Mouse (Mus musculus) stomach, embryonic 16.5 days (tissue): ENCODE measurements around the gene Baz2b. TPM values are rescaled to one million over a fixed set of nuclear protein-coding genes. Genes with fewer than 3 reads are reported as not detected.

Experiments used
- ATAC-seq: fragments of 200-750 bp; cut with Nextera tagmentation; 2 replicates; pipeline ENCODE4 v1.8.0; 2017; ENCODE audit warnings: moderate number of reproducible peaks, moderate TSS enrichment; ENCODE audit not compliant: insufficient read depth, low FRiP score
- H3K27ac ChIP-seq: fragments of 300-500 bp; sonication (generic); 2 replicates; pipeline ENCODE4 v1.5.1; 2014; ENCODE audit warnings: low read length
- H3K27me3 ChIP-seq: fragments of 300-500 bp; sonication (generic); 2 replicates; pipeline ENCODE4 v1.6.1; 2014; ENCODE audit warnings: low read length, control low read depth, mixed read lengths; ENCODE audit not compliant: control insufficient read depth, insufficient read depth
- H3K36me3 ChIP-seq: fragments of 300-500 bp; sonication (generic); 2 replicates; pipeline ENCODE4 v1.6.1; 2014; ENCODE audit warnings: low read length; ENCODE audit not compliant: control insufficient read depth, insufficient read depth
- H3K4me1 ChIP-seq: fragments of 300-500 bp; sonication (generic); 2 replicates; pipeline ENCODE4 v1.6.1; 2014; ENCODE audit warnings: low read length, control low read depth, mixed read lengths; ENCODE audit not compliant: control insufficient read depth, insufficient read depth
- H3K4me2 ChIP-seq: fragments of 300-500 bp; sonication (generic); 2 replicates; pipeline ENCODE4 v1.6.1; 2014; ENCODE audit warnings: low read depth, low read length, mixed read lengths
- H3K4me3 ChIP-seq: fragments of 300-500 bp; sonication (generic); replicated peaks from 2 replicates; pipeline ENCODE4 v1.5.1; 2014; ENCODE audit warnings: mild to moderate bottlenecking, low read length
- H3K9ac ChIP-seq: fragments of 300-500 bp; sonication (generic); 2 replicates; pipeline ENCODE4 v1.6.1; 2014; ENCODE audit warnings: low read length
- H3K9me3 ChIP-seq: fragments of 300-500 bp; sonication (generic); replicated peaks from 2 replicates; pipeline ENCODE4 v1.6.1; 2016; ENCODE audit warnings: low read length, control low read depth; ENCODE audit not compliant: control insufficient read depth
- WGBS: fragments of 180-500 bp; shearing (Covaris S2); extraction: QIAGEN DNeasy Blood & Tissue Kit; methylation state at CpG from one replicate; pipeline ENCODE4 v1.1.7; 2014; 5-methylcytosine and 5-hydroxymethylcytosine counted together
- polyA plus RNA-seq: library from polyadenylated mRNA; unstranded; fragments of >200 nt; fragmentation: Nextera tagmentation; extraction: Ambion mirVana; gene quantifications from 2 replicates; pipeline ENCODE4 v1.2.1, GENCODE M21; 2015

Gene Baz2b
- polyA plus RNA-seq, 1 experiment from 2014 or later = 49.2 TPM

DNA sequence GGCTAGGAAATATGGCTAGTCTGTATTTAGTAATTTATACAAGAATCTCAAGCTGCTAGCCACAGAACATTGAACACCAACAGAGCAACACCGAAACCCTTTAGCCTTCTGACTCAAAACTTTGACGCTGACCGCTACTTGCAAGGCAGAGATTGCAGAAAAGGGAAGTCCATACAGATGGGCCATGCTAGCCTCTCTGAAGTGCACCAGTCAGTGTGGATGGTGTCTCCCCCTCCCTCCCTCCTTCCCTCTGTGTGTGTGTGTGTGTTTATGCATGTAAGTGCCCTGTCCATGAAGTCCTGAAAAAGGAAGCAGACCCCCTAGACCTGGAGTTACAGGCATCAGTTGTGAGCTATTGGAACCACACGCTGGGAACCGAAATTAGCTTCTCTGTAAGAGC lies 33.6 kb downstream of the Baz2b start:
- Histone ChIP-seq H3K4me3 (no peak overlapping the region), H3K36me3 (no peaks in the 10 kb centered on the region), H3K9ac (no peak overlapping the region), H3K27ac (no peak overlapping the region), H3K4me2 (no peak overlapping the region), H3K9me3 (no peaks in the 10 kb centered on the region), H3K27me3 (no peaks in the 10 kb centered on the region), H3K4me1 (no peaks in the 10 kb centered on the region)
- ATAC-seq = no peak
- 77% methylated on average over 5 of the region's 5 CpGs for WGBS

DNA sequence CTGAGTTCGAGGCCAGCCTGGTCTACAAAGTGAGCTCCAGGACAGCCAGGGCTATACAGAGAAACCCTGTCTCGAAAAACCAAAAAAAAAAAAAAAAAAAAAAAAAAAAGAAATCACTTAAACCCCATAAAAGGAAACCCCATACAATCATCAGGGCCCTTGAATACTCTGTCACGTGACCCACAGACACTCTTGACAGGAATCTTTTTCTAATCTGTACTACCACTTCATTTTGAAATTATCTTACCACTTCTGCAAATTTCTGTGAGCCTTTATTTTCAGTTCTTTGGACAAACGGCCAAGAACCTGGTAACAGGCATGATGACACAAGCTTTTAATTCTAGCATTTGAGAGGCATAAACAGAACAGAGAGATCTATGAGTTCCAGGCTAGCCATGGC lies 34.6 kb downstream of the Baz2b start:
- Histone ChIP-seq H3K4me2 (no peak overlapping the region), H3K9ac (no peak overlapping the region), H3K9me3 (no peaks in the 10 kb centered on the region), H3K36me3 (no peaks in the 10 kb centered on the region), H3K4me1 (no peaks in the 10 kb centered on the region), H3K27ac (no peak overlapping the region), H3K4me3 (no peak overlapping the region), H3K27me3 (no peaks in the 10 kb centered on the region)
- WGBS = 83% methylated on average over 2 of the region's 4 CpGs
- ATAC-seq = no peak

DNA sequence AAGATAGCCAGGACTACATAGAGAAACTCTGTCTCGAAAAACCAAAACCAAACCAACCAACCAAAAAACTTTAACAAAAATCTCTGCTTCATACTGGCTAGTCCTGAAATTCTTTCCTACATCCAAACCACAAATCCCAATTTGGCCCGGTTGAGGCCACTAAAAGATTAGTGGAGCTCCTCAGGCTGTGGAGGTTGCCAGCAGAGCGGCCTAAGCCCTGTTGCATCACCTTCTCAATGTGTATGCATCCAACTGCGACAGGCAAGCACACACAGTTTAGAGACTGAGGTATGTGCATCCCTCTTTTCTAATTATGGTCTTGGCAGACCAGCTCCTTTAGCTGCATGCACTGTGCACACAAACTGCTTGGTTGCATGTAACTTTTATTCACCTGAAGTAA lies 36.0 kb downstream of the Baz2b start:
- Histone ChIP-seq H3K36me3 (no peaks in the 10 kb centered on the region), H3K4me3 (no peak overlapping the region), H3K4me1 (no peaks in the 10 kb centered on the region), H3K27ac (no peak overlapping the region), H3K4me2 (no peak overlapping the region), H3K27me3 (no peaks in the 10 kb centered on the region), H3K9me3 (no peaks in the 10 kb centered on the region), H3K9ac (no peak overlapping the region)
- ATAC-seq = no peak
- WGBS = 88% methylated on average over 4 of the region's 4 CpGs

DNA sequence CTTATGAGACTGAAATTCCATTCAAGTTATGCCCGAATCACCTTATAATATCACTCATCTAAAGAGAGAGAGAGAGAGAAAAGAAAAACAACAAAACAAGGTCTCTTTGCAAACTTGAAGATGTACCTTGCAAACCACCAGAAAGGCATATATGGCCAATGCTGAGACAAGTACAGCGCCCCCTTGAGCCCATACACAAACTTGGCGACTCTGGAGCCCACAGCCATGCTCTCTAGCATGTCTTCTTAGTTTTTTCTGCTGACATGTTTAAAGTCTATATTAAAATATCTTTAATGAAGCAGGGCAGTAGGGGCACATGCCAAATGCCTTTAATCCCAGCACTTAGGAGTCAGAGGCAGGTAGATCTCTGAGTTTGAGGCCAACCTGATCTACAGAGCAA lies 36.4 kb downstream of the Baz2b start:
- no peaks in the 10 kb centered on the region for H3K27me3 ChIP-seq
- H3K4me2 ChIP-seq = no peak overlapping the region
- H3K36me3 ChIP-seq = no peaks in the 10 kb centered on the region
- H3K9ac ChIP-seq = no peak overlapping the region
- no peak overlapping the region for H3K4me3 ChIP-seq
- ATAC-seq = no peak
- WGBS = 64% methylated on average over 3 of the region's 3 CpGs
- no peaks in the 10 kb centered on the region for H3K9me3 ChIP-seq
- H3K4me1 ChIP-seq = no peaks in the 10 kb centered on the region
- no peak overlapping the region for H3K27ac ChIP-seq

- Histone ChIP-seq H3K27ac (no peak overlapping the region), H3K4me3 (no peak overlapping the region), H3K4me1 (no peaks in the 10 kb centered on the region), H3K9me3 (no peaks in the 10 kb centered on the region), H3K9ac (no peak overlapping the region), H3K36me3 (no peaks in the 10 kb centered on the region), H3K27me3 (no peaks in the 10 kb centered on the region), H3K4me2 (no peak overlapping the region)
- no peak for ATAC-seq
- 74% methylated on average over 2 of the region's 2 CpGs for WGBS
Observed at GRCm38 (mm10) chr2:60172531-60172914, 37.1 kb downstream of the Baz2b start.

DNA sequence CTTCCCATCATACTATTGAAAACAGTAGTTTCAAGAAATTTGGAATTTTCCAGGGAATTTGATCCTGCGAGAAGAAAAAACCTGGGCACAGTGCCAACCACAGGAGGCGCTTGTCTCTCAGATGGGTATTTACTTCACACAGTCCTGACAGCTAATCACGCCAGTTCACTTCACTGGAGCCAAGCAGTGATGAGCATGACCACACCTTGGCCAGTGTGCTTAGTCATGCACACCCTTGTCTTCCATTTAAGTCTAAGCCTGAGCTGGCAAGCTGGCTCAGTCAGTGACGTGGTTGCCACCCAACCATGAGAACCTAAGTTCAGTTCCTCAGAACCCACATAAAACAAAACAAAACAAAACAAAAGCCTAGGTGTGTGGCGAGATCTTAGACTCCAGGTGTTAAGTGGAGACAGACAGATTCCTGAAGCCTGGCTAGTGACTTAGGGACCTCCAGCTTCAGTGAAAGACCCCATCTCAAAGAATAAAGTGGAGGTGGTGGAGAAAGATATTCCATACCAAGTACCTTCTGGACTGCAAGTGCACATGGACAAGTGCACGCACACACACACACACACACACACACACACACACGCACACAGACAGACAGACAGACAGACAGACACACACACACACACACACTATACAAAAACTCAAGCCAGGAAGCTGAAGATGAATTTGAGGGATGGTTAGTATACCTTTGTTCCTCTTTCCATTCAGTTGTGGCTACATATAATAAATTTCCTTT lies 37.7 kb downstream of the Baz2b start:
- Histone ChIP-seq H3K27me3 (no peaks in the 10 kb centered on the region), H3K9ac (no peak overlapping the region), H3K9me3 (no peaks in the 10 kb centered on the region), H3K4me3 (no peak overlapping the region), H3K4me1 (no peaks in the 10 kb centered on the region), H3K36me3 (no peaks in the 10 kb centered on the region), H3K27ac (no peak overlapping the region), H3K4me2 (no peak overlapping the region)
- no peak for ATAC-seq
- 52% methylated on average over 7 of the region's 7 CpGs for WGBS

GRCm38 (mm10) chr2:60166878-60167277 lies 42.8 kb downstream of the Baz2b start:
- Histone ChIP-seq H3K4me1 (no peaks in the 10 kb centered on the region), H3K27me3 (no peaks in the 10 kb centered on the region), H3K4me3 (no peak overlapping the region), H3K4me2 (no peak overlapping the region), H3K36me3 (no peaks in the 10 kb centered on the region), H3K9ac (no peak overlapping the region), H3K9me3 (no peaks in the 10 kb centered on the region), H3K27ac (no peak overlapping the region)
- 83% methylated on average over 4 of the region's 4 CpGs for WGBS
- no peak for ATAC-seq

- no peak overlapping the region for H3K4me2 ChIP-seq
- no peaks in the 10 kb centered on the region for H3K4me1 ChIP-seq
- 86% methylated on average over 11 of the region's 11 CpGs for WGBS
- H3K27ac ChIP-seq = no peak overlapping the region
- H3K27me3 ChIP-seq = no peaks in the 10 kb centered on the region
- H3K9ac ChIP-seq = no peak overlapping the region
- H3K9me3 ChIP-seq = no peaks in the 10 kb centered on the region
- no peaks in the 10 kb centered on the region for H3K36me3 ChIP-seq
- no peak overlapping the region for H3K4me3 ChIP-seq
- ATAC-seq = no peak
Observed at GRCm38 (mm10) chr2:60165679-60166078, 44.0 kb downstream of the Baz2b start.

- H3K27me3 ChIP-seq = no peaks in the 10 kb centered on the region
- no peaks in the 10 kb centered on the region for H3K4me1 ChIP-seq
- WGBS = 68% methylated on average over 2 of the region's 2 CpGs
- no peak for ATAC-seq
- H3K9ac ChIP-seq = no peak overlapping the region
- no peak overlapping the region for H3K4me3 ChIP-seq
- no peaks in the 10 kb centered on the region for H3K9me3 ChIP-seq
- no peak overlapping the region for H3K4me2 ChIP-seq
- no peak overlapping the region for H3K27ac ChIP-seq
- H3K36me3 ChIP-seq = no peaks in the 10 kb centered on the region
Observed at GRCm38 (mm10) chr2:60163744-60164143, 45.9 kb downstream of the Baz2b start.
